Mouse (Mus musculus): ENCODE data around the gene Faap20. TPM values are rescaled to one million over a fixed set of nuclear protein-coding genes. Genes with fewer than 3 reads are reported as not detected.
A peak's percentile ranks its signal among the peaks of the same experiment; 100 is the strongest.

Faap20 gene
- total and polyA plus RNA-seq, 2 experiments from 2014 or later, result 60.8 to 61.4 TPM

GRCm38 (mm10) chr4:155238276-155238675 lies 11.3 kb upstream of the Faap20 start:
- H3K4me2 ChIP-seq (ENCODE audit: low read depth, low read length), result no peak overlapping the region
- peaks cover 32% of the 10 kb centered on the region for H3K4me1 ChIP-seq (ENCODE audit: insufficient read depth, low read length)
- no peak for TF ChIP-seq CTCF (IDR thresholded peaks at IDR 0.05; ENCODE audit: low read depth)
- H3K4me3 ChIP-seq (ENCODE audit: low read length), result no peak overlapping the region
- H3K9me3 ChIP-seq (ENCODE audit: low read length), result no peaks in the 10 kb centered on the region
- H3K9ac ChIP-seq (replicated peaks; ENCODE audit: low read length), result no peak overlapping the region
- no peaks in the 10 kb centered on the region for H3K36me3 ChIP-seq (ENCODE audit: insufficient read depth, low read length)
- no peak overlapping the region for H3K27ac ChIP-seq
- no peaks in the 10 kb centered on the region for H3K27me3 ChIP-seq (ENCODE audit: insufficient read depth, low read length)
- DNase-seq (ENCODE audit: low spot score) (no peak), ATAC-seq (no peak)
- 56% methylated on average over 5 of the region's 5 CpGs for WGBS

- Histone ChIP-seq H3K27me3 (ENCODE audit: insufficient read depth, low read length) (no peaks in the 10 kb centered on the region), H3K4me2 (ENCODE audit: low read depth, low read length) (no peak overlapping the region), H3K9ac (replicated peaks; ENCODE audit: low read length) (no peak overlapping the region), H3K36me3 (ENCODE audit: insufficient read depth, low read length) (no peaks in the 10 kb centered on the region), H3K4me3 (ENCODE audit: low read length) (no peak overlapping the region), H3K27ac (no peak overlapping the region), H3K4me1 (ENCODE audit: insufficient read depth, low read length) (peaks cover 20% of the 10 kb centered on the region), H3K9me3 (ENCODE audit: low read length) (no peaks in the 10 kb centered on the region)
- no peak for TF ChIP-seq CTCF (IDR thresholded peaks at IDR 0.05; ENCODE audit: low read depth)
- no peak for ATAC-seq
- DNase-seq (ENCODE audit: low spot score), result no peak
- WGBS, result 46% methylated on average over 6 of the region's 6 CpGs
These were observed 10.1 kb upstream of the Faap20 start for GRCm38 (mm10) chr4:155239494-155239893.

GRCm38 (mm10) chr4:155241789-155242188 lies 7.8 kb upstream of the Faap20 start:
- no peak overlapping the region for H3K4me2 ChIP-seq (ENCODE audit: low read depth, low read length)
- DNase-seq (ENCODE audit: low spot score), result no peak
- no peak for TF ChIP-seq CTCF (IDR thresholded peaks at IDR 0.05; ENCODE audit: low read depth)
- H3K27ac ChIP-seq, result no peak overlapping the region
- no peak overlapping the region for H3K4me3 ChIP-seq (ENCODE audit: low read length)
- ATAC-seq, result no peak
- no peaks in the 10 kb centered on the region for H3K36me3 ChIP-seq (ENCODE audit: insufficient read depth, low read length)
- H3K4me1 ChIP-seq (ENCODE audit: insufficient read depth, low read length), result peaks cover 3% of the 10 kb centered on the region; the same call in 1 of the 2 replicates
- H3K9me3 ChIP-seq (ENCODE audit: low read length), result no peaks in the 10 kb centered on the region
- 72% methylated on average over 9 of the region's 9 CpGs for WGBS
- H3K9ac ChIP-seq (replicated peaks; ENCODE audit: low read length), result no peak overlapping the region
- H3K27me3 ChIP-seq (ENCODE audit: insufficient read depth, low read length), result no peaks in the 10 kb centered on the region

- H3K36me3 ChIP-seq (ENCODE audit: insufficient read depth, low read length), result no peaks in the 10 kb centered on the region
- no peaks in the 10 kb centered on the region for H3K9me3 ChIP-seq (ENCODE audit: low read length)
- ATAC-seq (no peak), DNase-seq (ENCODE audit: low spot score) (no peak)
- H3K4me2 ChIP-seq (ENCODE audit: low read depth, low read length), result no peak overlapping the region
- WGBS, result 78% methylated on average over 5 of the region's 5 CpGs
- H3K9ac ChIP-seq (replicated peaks; ENCODE audit: low read length), result no peak overlapping the region
- TF ChIP-seq CTCF (IDR thresholded peaks at IDR 0.05; ENCODE audit: low read depth), result no peak
- H3K4me3 ChIP-seq (ENCODE audit: low read length), result no peak overlapping the region
- no peaks in the 10 kb centered on the region for H3K27me3 ChIP-seq (ENCODE audit: insufficient read depth, low read length)
- H3K4me1 ChIP-seq (ENCODE audit: insufficient read depth, low read length), result peaks cover 2% of the 10 kb centered on the region; the same call in 1 of the 2 replicates
- H3K27ac ChIP-seq, result no peak overlapping the region
These were observed 7.3 kb upstream of the Faap20 start for GRCm38 (mm10) chr4:155242292-155242691.

GRCm38 (mm10) chr4:155243233-155243632 lies 6.4 kb upstream of the Faap20 start:
- DNase-seq (ENCODE audit: low spot score), result no peak
- Histone ChIP-seq H3K4me1 (ENCODE audit: insufficient read depth, low read length) (no peaks in the 10 kb centered on the region), H3K27ac (no peak overlapping the region), H3K27me3 (ENCODE audit: insufficient read depth, low read length) (no peaks in the 10 kb centered on the region), H3K9me3 (ENCODE audit: low read length) (no peaks in the 10 kb centered on the region), H3K9ac (replicated peaks; ENCODE audit: low read length) (no peak overlapping the region), H3K4me3 (ENCODE audit: low read length) (no peak overlapping the region), H3K4me2 (ENCODE audit: low read depth, low read length) (no peak overlapping the region), H3K36me3 (ENCODE audit: insufficient read depth, low read length) (no peaks in the 10 kb centered on the region)
- no peak for ATAC-seq
- TF ChIP-seq CTCF (IDR thresholded peaks at IDR 0.05; ENCODE audit: low read depth), result no peak
- WGBS, result 89% methylated on average over 12 of the region's 12 CpGs

- Histone ChIP-seq H3K9me3 (ENCODE audit: low read length) (no peaks in the 10 kb centered on the region), H3K27ac (peak overlapping the region; percentile 58; the same call in 1 of the 2 replicates), H3K36me3 (ENCODE audit: insufficient read depth, low read length) (no peaks in the 10 kb centered on the region), H3K27me3 (ENCODE audit: insufficient read depth, low read length) (no peaks in the 10 kb centered on the region), H3K4me2 (ENCODE audit: low read depth, low read length) (no peak overlapping the region), H3K4me1 (ENCODE audit: insufficient read depth, low read length) (0 out of 2 replicates have a peak, but pooled peaks cover 6% of the 10 kb centered on the region), H3K4me3 (ENCODE audit: low read length) (no peak overlapping the region), H3K9ac (replicated peaks; ENCODE audit: low read length) (peak overlapping the region; percentile 24; the same call in 1 of the 2 replicates)
- no peak for ATAC-seq
- no peak for DNase-seq (ENCODE audit: low spot score)
- TF ChIP-seq CTCF (IDR thresholded peaks at IDR 0.05; ENCODE audit: low read depth), result no peak
- 59% methylated on average over 6 of the region's 6 CpGs for WGBS
These were observed 3.7 kb upstream of the Faap20 start for GRCm38 (mm10) chr4:155245770-155246492.

GRCm38 (mm10) chr4:155246691-155247105 lies 2.9 kb upstream of the Faap20 start:
- Histone ChIP-seq H3K4me1 (ENCODE audit: insufficient read depth, low read length) (0 out of 2 replicates have a peak, but pooled peaks cover 6% of the 10 kb centered on the region), H3K27ac (peak overlapping the region; percentile 58; the same call in 1 of the 2 replicates), H3K4me2 (ENCODE audit: low read depth, low read length) (no peak overlapping the region), H3K4me3 (ENCODE audit: low read length) (no peak overlapping the region), H3K9me3 (ENCODE audit: low read length) (no peaks in the 10 kb centered on the region), H3K9ac (replicated peaks; ENCODE audit: low read length) (peak overlapping the region; percentile 24; the same call in 1 of the 2 replicates), H3K36me3 (ENCODE audit: insufficient read depth, low read length) (no peaks in the 10 kb centered on the region), H3K27me3 (ENCODE audit: insufficient read depth, low read length) (no peaks in the 10 kb centered on the region)
- DNase-seq (ENCODE audit: low spot score), result peak; percentile 73
- 46% methylated on average over 12 of the region's 12 CpGs for WGBS
- peak; percentile 40 for TF ChIP-seq CTCF (IDR thresholded peaks at IDR 0.05; ENCODE audit: low read depth)
- ATAC-seq, result peak; percentile 39
